Mouse (Mus musculus) CD4-positive helper T cell, adult 2 months (primary cell): Measurements from ENCODE around the gene Glipr1.

Source experiments
- DNase-seq: peaks from one replicate; pipeline ENCODE4 v3.0.0-alpha.2; 2012; ENCODE audit warnings: low read depth, missing footprints, low spot score

Gene Glipr1

GRCm38 (mm10) chr10:111966394-111966793 lies 36.0 kb downstream of the Glipr1 start:
- no peak for DNase-seq

GRCm38 (mm10) chr10:111960459-111960858 lies 42.0 kb downstream of the Glipr1 start:
- no peak for DNase-seq

GRCm38 (mm10) chr10:111959353-111959752 lies 43.1 kb downstream of the Glipr1 start:
- no peak for DNase-seq

GRCm38 (mm10) chr10:111958046-111958421 lies 44.4 kb downstream of the Glipr1 start:
- no peak for DNase-seq

GRCm38 (mm10) chr10:111957271-111958045 lies 45.0 kb downstream of the Glipr1 start:
- DNase-seq, result peak; percentile 64

- DNase-seq, result no peak
Measured at GRCm38 (mm10) chr10:111955836-111956235, 46.6 kb downstream of the Glipr1 start.

- no peak for DNase-seq
Measured at GRCm38 (mm10) chr10:111949008-111949407, 53.4 kb downstream of the Glipr1 start.

GRCm38 (mm10) chr10:111948041-111948440 lies 54.4 kb downstream of the Glipr1 start:
- no peak for DNase-seq

GRCm38 (mm10) chr10:111945563-111945962 lies 56.9 kb downstream of the Glipr1 start:
- DNase-seq, result no peak

- DNase-seq, result no peak
Measured at GRCm38 (mm10) chr10:111943026-111943425, 59.4 kb downstream of the Glipr1 start.

- DNase-seq, result no peak
Measured at GRCm38 (mm10) chr10:111937146-111937534, 65.3 kb downstream of the Glipr1 start.

- DNase-seq, result no peak
Measured at GRCm38 (mm10) chr10:111936491-111937145, 65.8 kb downstream of the Glipr1 start.

- DNase-seq, result no peak
Measured at GRCm38 (mm10) chr10:111936021-111936420, 66.4 kb downstream of the Glipr1 start.
